Comparison of ENCODE assay signal across 23 mouse cellular contexts in the genomic region with DNA sequence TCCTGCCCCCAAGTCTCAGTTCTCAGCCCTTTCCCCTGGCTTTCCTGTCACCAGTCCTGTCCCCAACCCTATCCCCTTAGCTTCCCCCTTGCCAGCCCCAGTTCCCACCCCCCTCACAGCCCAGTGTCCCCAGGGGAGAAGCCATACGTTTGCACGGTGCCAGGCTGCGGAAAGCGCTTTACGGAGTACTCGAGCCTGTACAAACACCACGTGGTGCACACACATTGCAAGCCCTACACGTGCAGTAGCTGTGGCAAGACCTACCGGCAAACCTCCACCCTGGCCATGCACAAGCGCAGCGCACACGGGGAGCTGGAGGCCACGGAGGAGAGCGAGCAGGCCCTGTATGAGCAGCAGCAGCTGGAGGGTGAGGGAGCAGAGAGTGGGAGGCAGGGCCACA. TPM values are rescaled to one million over a fixed set of nuclear protein-coding genes. Genes with fewer than 3 reads are reported as not detected.
DNase-seq lines count a peak whose midpoint lies in the region; ATAC-seq and TF ChIP-seq lines count a peak whose summit lies in the region.
"Had no signal": no experiment of that assay in that cellular context is flagged by ENCODE, and none has a peak within 500 bp of the region (broad histone marks: within the 10 kb centered on the region; RNA-seq: fewer than 3 reads in every experiment).

No protein-coding gene starts in this region.

- no peaks in the 10 kb centered on the region for H3K27me3 ChIP-seq in hindbrain, embryonic 16.5 days (replicated peaks; ENCODE audit: control insufficient read depth, insufficient read depth, low read length)
- peaks cover 12% of the 10 kb centered on the region; the same call in 1 of the 2 replicates for H3K27me3 ChIP-seq in hindbrain, embryonic 10.5 days (ENCODE audit: insufficient read depth, poor library complexity, severe bottlenecking)
- H3K27me3 ChIP-seq in lung, embryonic 16.5 days (ENCODE audit: control insufficient read depth, insufficient read depth, low read depth, low read length), result no peaks in the 10 kb centered on the region
- no peaks in the 10 kb centered on the region for H3K27me3 ChIP-seq in limb, embryonic 10.5 days (ENCODE audit: low read depth, poor library complexity, severe bottlenecking)
- H3K27me3 ChIP-seq in stomach, postnatal 0 days (ENCODE audit: control insufficient read depth, insufficient read depth, low read length), result no peaks in the 10 kb centered on the region
- H3K27me3 ChIP-seq: embryonic facial prominence, embryonic 13.5 days; hindbrain, embryonic 15.5 days had no signal

- ATAC-seq in hindbrain, embryonic 16.5 days, result peak; percentile 12; the same call in 1 of the 2 replicates
- peak; percentile 73 for ATAC-seq in lung, embryonic 16.5 days (ENCODE audit: low read depth)
- ATAC-seq in stomach, postnatal 0 days (ENCODE audit: low FRiP score, low TSS enrichment), result peak; percentile 42
- ATAC-seq: CD4-positive, CD25-positive, alpha-beta regulatory T cell, adult 4 months; forebrain, embryonic 14.5 days; forebrain, postnatal 0 days had no signal

- TF ChIP-seq CTCF in stomach, postnatal 0 days (IDR thresholded peaks at IDR 0.05; ENCODE audit: low read depth), result no peak

- no peak overlapping the region for H3K4me2 ChIP-seq in hindbrain, embryonic 16.5 days (ENCODE audit: low read length)
- no peak overlapping the region for H3K4me2 ChIP-seq in lung, embryonic 16.5 days (ENCODE audit: low read depth, low read length)
- H3K4me2 ChIP-seq in stomach, postnatal 0 days (replicated peaks; ENCODE audit: low read depth), result no peak overlapping the region
- H3K4me2 ChIP-seq: embryonic facial prominence, embryonic 13.5 days; heart, embryonic 11.5 days; hindbrain, embryonic 15.5 days had no signal

- DNase-seq in hindbrain, embryonic 10.5 days (ENCODE audit: low spot score), result no peak
- no peak for DNase-seq in lung, adult 18-20 months
- no peak for DNase-seq in limb, embryonic 10.5 days (ENCODE audit: low spot score)
- no peak for DNase-seq in stomach, postnatal 0 days (ENCODE audit: low spot score)
- DNase-seq: adrenal gland, adult 2 months; adrenal gland, postnatal 14 days; cerebellum, adult 11-12 months; cerebellum, adult 8-10 months; cerebellum, postnatal 10 days; cerebellum, postnatal 36 days; embryo, embryonic 11 days; forebrain, postnatal 0 days; gastrocnemius, adult 2 months; gastrocnemius, postnatal 14 days had no signal

- no peak overlapping the region for H3K27ac ChIP-seq in hindbrain, embryonic 16.5 days (ENCODE audit: low read depth, low read length)
- H3K27ac ChIP-seq in hindbrain, embryonic 10.5 days, result no peak overlapping the region
- H3K27ac ChIP-seq in lung, embryonic 16.5 days (ENCODE audit: low read length), result no peak overlapping the region
- 0 out of 2 replicates have a peak overlapping the region, but pooled peaks have one; percentile 6 for H3K27ac ChIP-seq in limb, embryonic 10.5 days
- H3K27ac ChIP-seq in stomach, postnatal 0 days (replicated peaks), result no peak overlapping the region
- H3K27ac ChIP-seq: embryonic facial prominence, embryonic 10.5 days; embryonic facial prominence, embryonic 13.5 days; gastrocnemius, adult 2 months; hindbrain, embryonic 15.5 days had no signal

- H3K9me3 ChIP-seq in hindbrain, embryonic 16.5 days (ENCODE audit: control insufficient read depth, low read length), result no peaks in the 10 kb centered on the region
- no peaks in the 10 kb centered on the region for H3K9me3 ChIP-seq in hindbrain, embryonic 10.5 days
- no peaks in the 10 kb centered on the region for H3K9me3 ChIP-seq in lung, embryonic 16.5 days (ENCODE audit: control insufficient read depth, low read length)
- no peaks in the 10 kb centered on the region for H3K9me3 ChIP-seq in limb, embryonic 10.5 days (replicated peaks)
- no peaks in the 10 kb centered on the region for H3K9me3 ChIP-seq in stomach, postnatal 0 days (ENCODE audit: control insufficient read depth, low read length)
- H3K9me3 ChIP-seq: embryonic facial prominence, embryonic 10.5 days; embryonic facial prominence, embryonic 13.5 days; hindbrain, embryonic 15.5 days had no signal

- WGBS in hindbrain, embryonic 16.5 days, result 73% methylated on average over 14 of the region's 14 CpGs
- WGBS in hindbrain, embryonic 10.5 days, result 83% methylated on average over 14 of the region's 14 CpGs
- WGBS in lung, embryonic 16.5 days, result 48% methylated on average over 14 of the region's 14 CpGs
- WGBS in limb, embryonic 10.5 days, result 85% methylated on average over 14 of the region's 14 CpGs
- 66% methylated on average over 14 of the region's 14 CpGs for WGBS in stomach, postnatal 0 days

- H3K4me1 ChIP-seq in hindbrain, embryonic 16.5 days (ENCODE audit: control insufficient read depth, insufficient read depth, low read depth, low read length), result no peaks in the 10 kb centered on the region
- peaks cover 25% of the 10 kb centered on the region for H3K4me1 ChIP-seq in hindbrain, embryonic 10.5 days (replicated peaks)
- no peaks in the 10 kb centered on the region; the same call in 1 of the 2 replicates for H3K4me1 ChIP-seq in lung, embryonic 16.5 days (replicated peaks; ENCODE audit: control insufficient read depth, insufficient read depth, low read length)
- H3K4me1 ChIP-seq in limb, embryonic 10.5 days, result peaks cover 36% of the 10 kb centered on the region
- H3K4me1 ChIP-seq in stomach, postnatal 0 days (replicated peaks; ENCODE audit: control insufficient read depth, insufficient read depth), result no peaks in the 10 kb centered on the region
- H3K4me1 ChIP-seq: hindbrain, embryonic 15.5 days had no signal

- H3K9ac ChIP-seq in hindbrain, embryonic 16.5 days (ENCODE audit: low read depth, low read length), result no peak overlapping the region
- no peak overlapping the region for H3K9ac ChIP-seq in lung, embryonic 16.5 days (ENCODE audit: low read length)
- no peak overlapping the region for H3K9ac ChIP-seq in stomach, postnatal 0 days (ENCODE audit: low read length)
- H3K9ac ChIP-seq: forebrain, postnatal 0 days; hindbrain, embryonic 15.5 days had no signal

- no peak overlapping the region for H3K4me3 ChIP-seq in hindbrain, embryonic 16.5 days (ENCODE audit: low read length)
- H3K4me3 ChIP-seq in hindbrain, embryonic 10.5 days, result no peak overlapping the region
- no peak overlapping the region for H3K4me3 ChIP-seq in lung, embryonic 16.5 days (ENCODE audit: low read length)
- H3K4me3 ChIP-seq in limb, embryonic 10.5 days, result no peak overlapping the region
- H3K4me3 ChIP-seq in stomach, postnatal 0 days (ENCODE audit: low read depth, low read length), result no peak overlapping the region
- H3K4me3 ChIP-seq: embryonic facial prominence, embryonic 10.5 days; embryonic facial prominence, embryonic 13.5 days; erythroblast, embryonic 14.5 days; gastrocnemius, adult 2 months; hindbrain, embryonic 15.5 days had no signal

- H3K36me3 ChIP-seq in hindbrain, embryonic 16.5 days (ENCODE audit: control insufficient read depth, insufficient read depth, low read length), result peaks cover 28% of the 10 kb centered on the region
- peaks cover 78% of the 10 kb centered on the region for H3K36me3 ChIP-seq in hindbrain, embryonic 10.5 days
- H3K36me3 ChIP-seq in lung, embryonic 16.5 days (ENCODE audit: control insufficient read depth, insufficient read depth, low read length), result peaks cover 25% of the 10 kb centered on the region
- peaks cover 72% of the 10 kb centered on the region for H3K36me3 ChIP-seq in limb, embryonic 10.5 days
- peaks cover 14% of the 10 kb centered on the region; the same call in 1 of the 2 replicates for H3K36me3 ChIP-seq in stomach, postnatal 0 days (ENCODE audit: control insufficient read depth, insufficient read depth, low read length)

- TF ChIP-seq EP300 in stomach, postnatal 0 days (optimal IDR thresholded peaks at IDR 0.05), result no peak

RNA-seq across cellular contexts. Expression of a gene that starts 5.6 kb away (rescaled TPM):
- 5.8 and 7.0 TPM in 2 replicates for polyA plus RNA-seq in hindbrain, embryonic 16.5 days (2015; fragmentation: Nextera tagmentation; extraction: Ambion mirVana)
- polyA plus RNA-seq in hindbrain, embryonic 10.5 days (2016; fragmentation: Nextera tagmentation; extraction: Ambion mirVana), result 3.4 and 4.3 TPM in 2 replicates
- 5.2 and 8.6 TPM in 2 replicates for polyA plus RNA-seq in lung, embryonic 16.5 days (2015; fragmentation: Nextera tagmentation; extraction: Ambion mirVana)
- 6.8 and 11.1 TPM in 2 replicates for polyA plus RNA-seq in limb, embryonic 10.5 days (2016; fragmentation: Nextera tagmentation; extraction: Ambion mirVana)
- polyA plus RNA-seq in stomach, postnatal 0 days (2015; fragmentation: Nextera tagmentation; extraction: Ambion mirVana), result 11.4 and 12.0 TPM in 2 replicates

RNA-seq across cellular contexts. Expression of a gene that starts 25.1 kb away (rescaled TPM):
- polyA plus RNA-seq in hindbrain, embryonic 16.5 days (2015; fragmentation: Nextera tagmentation; extraction: Ambion mirVana), result 43.0 and 44.6 TPM in 2 replicates
- polyA plus RNA-seq in hindbrain, embryonic 10.5 days (2016; fragmentation: Nextera tagmentation; extraction: Ambion mirVana), result 36.1 and 39.8 TPM in 2 replicates
- 34.2 and 34.9 TPM in 2 replicates for polyA plus RNA-seq in lung, embryonic 16.5 days (2015; fragmentation: Nextera tagmentation; extraction: Ambion mirVana)
- 33.6 and 40.2 TPM in 2 replicates for polyA plus RNA-seq in limb, embryonic 10.5 days (2016; fragmentation: Nextera tagmentation; extraction: Ambion mirVana)
- 17.2 and 18.1 TPM in 2 replicates for polyA plus RNA-seq in stomach, postnatal 0 days (2015; fragmentation: Nextera tagmentation; extraction: Ambion mirVana)

RNA-seq across cellular contexts. Expression of a gene that starts 30.5 kb away (rescaled TPM):
- 1.1 TPM in 2 replicates for polyA plus RNA-seq in hindbrain, embryonic 16.5 days (2015; fragmentation: Nextera tagmentation; extraction: Ambion mirVana)
- 1.8 and 2.0 TPM in 2 replicates for polyA plus RNA-seq in hindbrain, embryonic 10.5 days (2016; fragmentation: Nextera tagmentation; extraction: Ambion mirVana)
- 2.7 TPM in 2 replicates for polyA plus RNA-seq in lung, embryonic 16.5 days (2015; fragmentation: Nextera tagmentation; extraction: Ambion mirVana)
- polyA plus RNA-seq in limb, embryonic 10.5 days (2016; fragmentation: Nextera tagmentation; extraction: Ambion mirVana), result 1.9 and 2.3 TPM in 2 replicates
- 3.1 and 3.4 TPM in 2 replicates for polyA plus RNA-seq in stomach, postnatal 0 days (2015; fragmentation: Nextera tagmentation; extraction: Ambion mirVana)

Comparison
In these comparisons a context has a peak if more than half of its experiments do, and no peak if none do; other contexts are left out.
1. ATAC-seq: peak in every context shown above with its lines; median percentile 73 in lung, embryonic 16.5 days; 42 in stomach, postnatal 0 days; 12 in hindbrain, embryonic 16.5 days.